Mouse (Mus musculus) heart, adult 9 months (tissue): ENCODE data around the gene L3hypdh.
"Not testable (repeated sequence)": the region's sequence is repeated elsewhere in the genome, so short reads cannot be mapped to it uniquely, and the experiment has no call there.

Experiments used
- DNase-seq, 2 experiments: peaks; one replicate each; pipeline ENCODE4 v3.0.0; 2022; ENCODE audit warnings: low spot score in 2 of 2

Gene L3hypdh

GRCm38 (mm10) chr12:72053851-72054250 is 31.4 kb downstream of the L3hypdh start:
- no peak for DNase-seq

- no peak for DNase-seq
Observed at GRCm38 (mm10) chr12:72053303-72053702, 31.9 kb downstream of the L3hypdh start.

- no peak for DNase-seq
Observed at GRCm38 (mm10) chr12:72052571-72052970, 32.7 kb downstream of the L3hypdh start.

GRCm38 (mm10) chr12:72050821-72051220 is 34.4 kb downstream of the L3hypdh start:
- DNase-seq = no peak

GRCm38 (mm10) chr12:72050156-72050555 is 35.1 kb downstream of the L3hypdh start:
- DNase-seq = not testable (repeated sequence)

- DNase-seq = no peak
Observed at GRCm38 (mm10) chr12:72047513-72047912, 37.7 kb downstream of the L3hypdh start.

- no peak for DNase-seq
Observed at GRCm38 (mm10) chr12:72041238-72041637, 44.0 kb downstream of the L3hypdh start.

GRCm38 (mm10) chr12:72039501-72039900 is 45.7 kb downstream of the L3hypdh start:
- DNase-seq = no peak

GRCm38 (mm10) chr12:72038866-72039265 is 46.4 kb downstream of the L3hypdh start:
- DNase-seq = no peak

GRCm38 (mm10) chr12:72037049-72037448 is 48.2 kb downstream of the L3hypdh start:
- no peak for DNase-seq

- no peak for DNase-seq
Observed at GRCm38 (mm10) chr12:72036097-72036661, 49.1 kb downstream of the L3hypdh start.

GRCm38 (mm10) chr12:72031794-72032193 is 53.4 kb downstream of the L3hypdh start:
- DNase-seq = peak; percentile 76 to 80

GRCm38 (mm10) chr12:72031171-72031570 is 54.1 kb downstream of the L3hypdh start:
- DNase-seq = peak; percentile 30 to 50

GRCm38 (mm10) chr12:72025275-72025795 is 59.9 kb downstream of the L3hypdh start:
- DNase-seq = no peak

GRCm38 (mm10) chr12:72023572-72023971 is 61.7 kb downstream of the L3hypdh start:
- DNase-seq = no peak
